Mouse (Mus musculus) midbrain, embryonic 16.5 days (tissue): Measurements from ENCODE around the gene Zfpm1. TPM values are rescaled to one million over a fixed set of nuclear protein-coding genes. Genes with fewer than 3 reads are reported as not detected.

Experiments used
- ATAC-seq: fragments of 200-750 bp; cut with Nextera tagmentation; 2 replicates; pipeline ENCODE4 v1.8.0; 2017; ENCODE audit warnings: moderate TSS enrichment
- H3K27ac ChIP-seq: fragments of 300-500 bp; sonication (generic); 2 replicates; pipeline ENCODE4 v1.5.1; 2014; ENCODE audit warnings: mild to moderate bottlenecking, low read length, mixed read lengths
- H3K27me3 ChIP-seq: fragments of 300-500 bp; sonication (generic); 2 replicates; pipeline ENCODE4 v1.6.1; 2014; ENCODE audit warnings: low read depth, low read length, mixed read lengths; ENCODE audit not compliant: control insufficient read depth, insufficient read depth
- H3K36me3 ChIP-seq: fragments of 300-500 bp; sonication (generic); 2 replicates; pipeline ENCODE4 v1.6.1; 2014; ENCODE audit warnings: mild to moderate bottlenecking, low read length, moderate library complexity, mixed read lengths; ENCODE audit not compliant: control insufficient read depth, insufficient read depth
- H3K4me1 ChIP-seq: fragments of 300-500 bp; sonication (generic); 2 replicates; pipeline ENCODE4 v1.6.1; 2014; ENCODE audit warnings: mild to moderate bottlenecking, low read length, mixed read lengths; ENCODE audit not compliant: control insufficient read depth, insufficient read depth
- H3K4me2 ChIP-seq: fragments of 300-500 bp; sonication (generic); 2 replicates; pipeline ENCODE4 v1.6.1; 2014; ENCODE audit warnings: mild to moderate bottlenecking, low read length, mixed read lengths
- H3K4me3 ChIP-seq: fragments of 300-500 bp; sonication (generic); 2 replicates; pipeline ENCODE4 v1.5.1; 2014; ENCODE audit warnings: low read depth, mild to moderate bottlenecking, low read length, moderate library complexity, mixed read lengths
- H3K9ac ChIP-seq: fragments of 300-500 bp; sonication (generic); 2 replicates; pipeline ENCODE4 v1.6.1; 2014; ENCODE audit warnings: low read depth, low read length, mixed read lengths
- H3K9me3 ChIP-seq: fragments of 300-500 bp; sonication (generic); replicated peaks from 2 replicates; pipeline ENCODE4 v1.6.1; 2014; ENCODE audit warnings: mild to moderate bottlenecking, low read length, mixed read lengths; ENCODE audit not compliant: control insufficient read depth, poor library complexity, severe bottlenecking
- WGBS: fragments of 180-500 bp; shearing (Covaris S2); extraction: QIAGEN DNeasy Blood & Tissue Kit; methylation state at CpG from one replicate; pipeline ENCODE4 v1.1.7; 2014; 5-methylcytosine and 5-hydroxymethylcytosine counted together
- polyA plus RNA-seq: library from polyadenylated mRNA; unstranded; fragments of >200 nt; fragmentation: Nextera tagmentation; extraction: Ambion mirVana; gene quantifications from 2 replicates; pipeline ENCODE4 v1.2.1, GENCODE M21; 2015

Gene Zfpm1
- polyA plus RNA-seq, 1 experiment from 2014 or later, result 0.77 TPM

DNA sequence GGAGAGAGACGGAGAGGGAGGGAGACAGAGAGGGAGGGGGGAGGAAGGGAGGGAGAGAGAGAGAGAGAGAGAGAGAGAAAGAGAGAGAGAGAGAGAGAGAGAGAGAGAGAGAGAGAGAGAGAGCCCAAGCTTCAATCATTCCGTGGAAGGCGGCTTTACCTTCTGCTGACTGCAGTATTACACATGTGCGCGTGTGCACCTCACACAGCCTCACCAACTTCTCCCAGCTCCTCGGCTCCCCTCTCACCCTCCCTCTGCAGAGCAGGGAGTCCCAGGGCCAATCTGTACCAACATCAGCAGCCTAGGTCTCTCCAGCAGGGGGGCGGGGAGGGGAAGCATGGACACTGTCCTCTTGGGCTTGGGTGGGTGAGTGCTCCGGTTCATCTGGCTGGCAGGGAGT is 81.0 kb downstream of the Zfpm1 start:
- Histone ChIP-seq H3K4me2 (no peak overlapping the region), H3K4me1 (no peaks in the 10 kb centered on the region), H3K4me3 (no peak overlapping the region), H3K36me3 (no peaks in the 10 kb centered on the region), H3K9me3 (no peaks in the 10 kb centered on the region), H3K27me3 (no peaks in the 10 kb centered on the region), H3K27ac (no peak overlapping the region), H3K9ac (no peak overlapping the region)
- ATAC-seq, result no peak
- 33% methylated on average over 7 of the region's 8 CpGs for WGBS

DNA sequence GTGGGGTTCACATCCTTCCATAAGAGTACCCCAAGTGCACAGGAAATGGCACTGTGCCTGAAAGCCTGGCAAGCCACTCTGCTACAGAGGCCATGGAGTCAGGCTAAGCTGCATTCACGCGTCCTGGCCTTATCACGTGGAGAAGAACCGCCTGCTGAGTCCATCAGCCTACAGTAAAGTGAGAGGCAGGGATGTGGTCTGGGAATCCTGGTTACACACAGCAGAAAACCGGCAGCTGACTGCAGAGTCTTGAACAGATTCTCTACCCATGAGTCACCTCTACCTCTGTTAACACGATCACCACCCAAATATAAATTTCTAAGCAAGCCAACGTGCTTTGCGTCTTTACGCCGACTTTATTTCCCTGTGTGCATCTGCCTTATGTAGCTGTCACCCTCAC is 86.6 kb downstream of the Zfpm1 start:
- H3K4me2 ChIP-seq, result no peak overlapping the region
- no peaks in the 10 kb centered on the region for H3K9me3 ChIP-seq
- WGBS, result 77% methylated on average over 10 of the region's 10 CpGs
- no peak for ATAC-seq
- H3K4me1 ChIP-seq, result no peaks in the 10 kb centered on the region
- H3K27me3 ChIP-seq, result no peaks in the 10 kb centered on the region
- no peaks in the 10 kb centered on the region for H3K36me3 ChIP-seq
- H3K27ac ChIP-seq, result no peak overlapping the region
- no peak overlapping the region for H3K9ac ChIP-seq
- no peak overlapping the region for H3K4me3 ChIP-seq

DNA sequence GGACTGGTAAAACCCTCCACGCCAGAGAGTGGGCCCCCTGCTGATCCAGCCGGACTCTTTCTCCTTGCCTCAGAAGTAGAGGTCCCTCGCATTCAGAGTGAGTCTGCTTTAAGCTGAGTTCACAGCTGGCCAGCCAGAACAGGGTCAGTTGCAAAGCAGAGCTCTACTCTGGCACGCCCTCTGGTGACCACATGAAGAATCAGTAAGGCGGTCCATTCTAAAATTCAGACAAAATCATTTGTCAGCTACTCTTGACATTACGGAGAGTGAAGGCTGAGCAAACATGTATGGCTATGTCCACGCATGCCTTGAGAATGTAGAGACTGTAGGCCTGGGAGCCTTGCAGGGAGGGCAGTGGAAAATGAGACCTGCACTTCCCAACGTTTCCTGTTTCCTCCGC is 87.7 kb downstream of the Zfpm1 start:
- no peak overlapping the region for H3K27ac ChIP-seq
- H3K4me3 ChIP-seq, result no peak overlapping the region
- 14% methylated on average over 9 of the region's 9 CpGs for WGBS
- 0 out of 2 replicates have a peak, but pooled peaks have one; percentile 36 for ATAC-seq
- H3K9me3 ChIP-seq, result no peaks in the 10 kb centered on the region
- no peak overlapping the region for H3K4me2 ChIP-seq
- H3K4me1 ChIP-seq, result no peaks in the 10 kb centered on the region
- H3K9ac ChIP-seq, result no peak overlapping the region
- no peaks in the 10 kb centered on the region for H3K36me3 ChIP-seq
- H3K27me3 ChIP-seq, result no peaks in the 10 kb centered on the region

DNA sequence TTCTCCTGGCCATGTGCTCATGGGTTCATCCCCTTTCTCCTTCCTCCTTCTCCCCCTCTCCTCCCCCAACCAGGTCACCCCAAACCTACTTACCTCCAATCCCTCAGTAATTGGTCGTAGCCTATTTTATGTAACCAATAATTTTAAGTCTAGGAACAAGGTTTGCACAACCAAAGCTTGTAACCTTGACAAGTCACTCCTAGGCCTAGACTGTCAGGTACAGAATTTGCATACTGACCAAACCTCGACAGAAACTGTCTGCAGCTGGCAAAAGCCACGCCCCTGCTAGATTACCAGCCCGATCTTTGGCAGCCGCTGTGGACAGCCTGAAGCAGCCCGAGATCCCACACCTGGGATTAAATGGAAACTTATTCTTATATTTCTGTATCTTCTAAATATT is 89.8 kb downstream of the Zfpm1 start:
- Histone ChIP-seq H3K9ac (no peak overlapping the region), H3K27me3 (no peaks in the 10 kb centered on the region), H3K4me1 (peaks cover 5% of the 10 kb centered on the region; the same call in 1 of the 2 replicates), H3K9me3 (no peaks in the 10 kb centered on the region), H3K27ac (no peak overlapping the region), H3K4me3 (no peak overlapping the region), H3K4me2 (no peak overlapping the region), H3K36me3 (no peaks in the 10 kb centered on the region)
- 74% methylated on average over 6 of the region's 6 CpGs for WGBS
- ATAC-seq, result no peak

DNA sequence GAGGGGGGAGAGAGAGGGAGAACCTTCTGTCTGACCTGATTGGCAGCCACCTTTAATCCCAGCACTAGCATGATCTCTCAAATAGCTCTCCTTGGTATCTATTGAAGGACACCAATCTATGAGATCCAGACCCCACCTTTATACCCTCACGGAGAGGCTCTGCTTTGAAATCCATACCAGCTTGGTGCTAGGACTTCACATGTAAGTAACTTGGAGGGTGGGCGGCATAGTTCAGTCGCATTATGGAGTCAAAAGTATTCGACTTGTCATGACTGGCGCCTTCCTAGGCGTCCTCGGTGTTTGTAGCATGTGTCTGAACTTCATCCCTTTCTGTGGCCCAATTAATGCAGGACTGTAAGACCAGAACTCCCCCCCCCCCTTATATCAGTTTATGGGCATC is 93.4 kb downstream of the Zfpm1 start:
- 0 out of 2 replicates have a peak, but pooled peaks have one; percentile 1 for ATAC-seq
- no peak overlapping the region for H3K4me3 ChIP-seq

DNA sequence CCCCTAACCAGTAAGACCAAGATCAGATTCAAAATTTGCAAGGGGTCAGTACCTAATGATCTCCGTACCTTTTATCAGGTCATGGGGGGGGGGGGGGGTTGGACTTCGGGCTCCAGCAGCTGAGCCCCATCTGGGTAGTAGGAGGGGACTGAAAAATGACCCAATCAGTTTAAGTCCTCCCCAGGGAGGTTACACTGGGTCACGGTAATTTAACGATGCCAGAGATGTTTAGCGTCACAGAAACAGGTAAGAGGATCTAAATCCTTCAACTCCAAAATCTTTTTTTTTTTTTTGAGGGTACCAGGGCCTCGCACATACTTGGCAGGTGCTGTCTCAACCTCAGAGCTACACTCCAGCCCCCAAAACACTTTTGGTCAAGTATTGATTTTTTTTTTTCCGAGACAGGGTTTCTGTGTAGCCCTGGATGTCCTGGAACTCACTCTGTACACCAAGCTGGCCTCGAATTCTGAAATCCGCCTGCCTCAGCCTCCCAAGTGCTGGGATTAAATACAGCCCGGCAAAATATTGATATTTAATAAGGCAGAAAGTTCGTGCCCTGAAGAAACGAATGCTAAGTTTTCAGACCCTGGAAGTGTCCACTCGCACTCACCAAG is 93.9 kb downstream of the Zfpm1 start:
- H3K36me3 ChIP-seq, result 0 out of 2 replicates have a peak, but pooled peaks cover under 1% of the 10 kb centered on the region
- H3K4me2 ChIP-seq, result peak overlapping the region; percentile 54
- H3K27ac ChIP-seq, result 0 out of 2 replicates have a peak overlapping the region, but pooled peaks have one; percentile 6
- H3K4me1 ChIP-seq, result peaks cover 22% of the 10 kb centered on the region
- no peaks in the 10 kb centered on the region for H3K27me3 ChIP-seq
- 28% methylated on average over 13 of the region's 13 CpGs for WGBS
- peak overlapping the region; percentile 36 for H3K9ac ChIP-seq
- no peaks in the 10 kb centered on the region for H3K9me3 ChIP-seq
- H3K4me3 ChIP-seq, result peak overlapping the region; percentile 93
- peak; percentile 49 for ATAC-seq

More for the DNA sequence above, 93.4 kb downstream of the Zfpm1 start:
- H3K4me2 ChIP-seq, result peak overlapping the region; percentile 54
- 95% methylated on average over 7 of the region's 7 CpGs for WGBS
- no peak overlapping the region for H3K9ac ChIP-seq
- no peaks in the 10 kb centered on the region for H3K27me3 ChIP-seq
- no peaks in the 10 kb centered on the region for H3K9me3 ChIP-seq
- no peak overlapping the region for H3K27ac ChIP-seq
- H3K36me3 ChIP-seq, result no peaks in the 10 kb centered on the region
- H3K4me1 ChIP-seq, result peaks cover 22% of the 10 kb centered on the region

DNA sequence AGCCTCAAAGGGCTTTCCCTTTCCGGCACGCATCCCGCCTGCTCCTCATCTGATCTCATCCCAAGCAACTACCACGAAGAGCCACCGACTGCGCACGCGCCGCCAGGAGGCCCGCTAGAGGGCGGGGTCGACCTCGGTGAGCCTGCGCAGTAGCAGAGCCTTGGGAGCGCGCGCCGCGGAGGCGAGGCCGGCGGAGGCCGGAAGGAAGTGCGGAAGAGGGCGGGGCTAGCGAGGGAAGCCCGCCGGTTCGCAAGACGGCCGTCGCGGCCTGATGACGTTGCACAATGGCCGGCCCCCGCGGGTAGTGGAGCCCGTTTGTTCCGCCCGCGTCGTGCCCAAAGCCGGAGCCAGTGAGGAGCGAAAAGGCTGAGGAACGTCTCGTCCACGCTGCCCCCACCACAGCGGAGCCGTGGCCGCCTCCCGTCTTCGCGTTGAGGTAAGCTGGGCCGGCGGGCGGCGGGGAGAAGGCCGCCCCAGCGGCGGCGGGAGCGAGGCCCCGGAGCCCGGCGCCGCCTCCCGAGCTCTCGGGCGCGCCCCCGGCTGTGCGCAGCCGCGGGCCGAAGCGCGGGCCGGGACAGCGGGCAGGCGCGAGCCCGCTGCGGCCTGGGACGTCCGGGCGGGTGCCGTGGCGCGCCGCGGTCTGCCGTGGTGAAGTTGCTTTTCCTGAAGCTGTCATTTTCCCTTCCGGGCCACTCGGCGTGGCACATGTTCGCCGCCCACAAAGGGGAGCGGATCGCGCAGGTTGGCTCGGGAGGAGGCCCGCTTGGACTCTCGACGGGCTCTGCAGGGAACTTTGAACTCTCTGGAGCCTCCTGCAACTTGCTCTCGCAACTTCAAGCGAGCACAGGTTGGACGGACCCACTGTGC is 94.7 kb downstream of the Zfpm1 start, which contains the start of gene Zc3h18:
Zc3h18 (plus strand) TSS at position 245 of the 867 bp plus-strand sequence.
- WGBS, result 0% methylated on average over 63 of the region's 107 CpGs
- ATAC-seq, result peak; percentile 91
- peak within 1 kb of the TSS; percentile 90 for H3K27ac ChIP-seq
- H3K4me2 ChIP-seq, result peak within 1 kb of the TSS; percentile 86
- peaks cover 3% of the 10 kb centered on the region; the same call in 1 of the 2 replicates for H3K36me3 ChIP-seq
- no peaks in the 10 kb centered on the region for H3K9me3 ChIP-seq
- H3K27me3 ChIP-seq, result no peaks in the 10 kb centered on the region
- H3K9ac ChIP-seq, result peak within 1 kb of the TSS; percentile 78
- H3K4me1 ChIP-seq, result peaks cover 22% of the 10 kb centered on the region
- H3K4me3 ChIP-seq, result peak within 1 kb of the TSS; percentile 93

DNA sequence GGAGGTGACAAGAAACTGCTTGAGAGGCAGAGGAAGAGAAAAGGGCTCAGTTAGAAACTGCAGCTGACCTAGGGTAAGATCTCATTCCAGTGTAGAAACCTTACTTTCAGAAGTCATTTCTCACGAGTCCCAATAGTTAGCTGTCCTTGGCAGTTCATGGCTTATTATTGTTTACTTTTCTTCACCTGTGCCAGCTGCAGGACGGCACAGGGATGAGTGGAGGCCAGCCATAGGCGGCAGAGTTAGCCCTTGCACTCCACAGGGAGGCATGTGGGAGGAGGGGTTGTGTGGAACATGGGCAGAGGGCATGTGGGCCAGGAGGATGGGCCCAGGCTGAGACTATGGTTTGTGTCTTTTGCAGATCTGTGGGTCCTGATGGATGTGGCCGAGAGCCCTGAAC is 101.1 kb downstream of the Zfpm1 start:
- WGBS, result 85% methylated on average over 4 of the region's 4 CpGs
- Histone ChIP-seq H3K36me3 (peaks cover 18% of the 10 kb centered on the region), H3K4me3 (no peak overlapping the region), H3K27me3 (no peaks in the 10 kb centered on the region), H3K9ac (no peak overlapping the region), H3K4me2 (no peak overlapping the region), H3K27ac (no peak overlapping the region), H3K4me1 (peaks cover 8% of the 10 kb centered on the region), H3K9me3 (no peaks in the 10 kb centered on the region)
- no peak for ATAC-seq
